Mouse (Mus musculus) thymus, adult 2 months (tissue): ENCODE measurements at regions not wholly inside any gene's neighbourhood (a gene's known extent, or its start where the extent isn't known, plus 50 kb on each side); places are given as distances from the start of the nearest gene placed in this dataset.
A peak's percentile ranks its signal among the peaks of the same experiment; 100 is the strongest.

ENCODE experiments used
- DNase-seq: peaks from one replicate; pipeline ENCODE4 v3.0.0; 2021
- H3K27ac ChIP-seq: fragments of 200-500 bp; 2 replicates; pipeline ENCODE4 v1.5.1; 2012; ENCODE audit warnings: low read length, control low read depth; ENCODE audit not compliant: control insufficient read depth, insufficient read depth
- H3K27me3 ChIP-seq: fragments of 200-500 bp; 2 replicates; pipeline ENCODE4 v1.6.1; 2012; ENCODE audit warnings: mild to moderate bottlenecking, low read length, moderate library complexity, mixed read lengths; ENCODE audit not compliant: control insufficient read depth, insufficient read depth
- H3K36me3 ChIP-seq: fragments of 200-500 bp; 2 replicates; pipeline ENCODE4 v1.6.1; 2012; ENCODE audit warnings: mild to moderate bottlenecking, low read length, moderate library complexity; ENCODE audit not compliant: control insufficient read depth, insufficient read depth
- H3K4me1 ChIP-seq: fragments of 200-500 bp; replicated peaks from 2 replicates; pipeline ENCODE4 v1.6.1; 2012; ENCODE audit warnings: low read length; ENCODE audit not compliant: control insufficient read depth, insufficient read depth
- H3K4me3 ChIP-seq: fragments of 200-500 bp; 2 replicates; pipeline ENCODE4 v1.5.1; 2012; ENCODE audit warnings: mild to moderate bottlenecking, low read length, control low read depth, moderate library complexity; ENCODE audit not compliant: control insufficient read depth, insufficient read depth
- CTCF ChIP-seq: fragments of 200-500 bp; IDR thresholded peaks from 2 replicates; pipeline ENCODE4 v1.5.1; 2012; ENCODE audit warnings: mild to moderate bottlenecking, control low read depth, low read length, moderate library complexity, borderline replicate concordance; ENCODE audit not compliant: control insufficient read depth, poor library complexity, insufficient read depth; ENCODE audit errors: extremely low read depth
- POLR2A ChIP-seq: fragments of 200-500 bp; IDR thresholded peaks from 2 replicates; pipeline ENCODE4 v1.6.1; 2012; ENCODE audit warnings: mild to moderate bottlenecking, low read length, control low read depth, moderate library complexity; ENCODE audit not compliant: control insufficient read depth, poor library complexity, insufficient read depth; ENCODE audit errors: extremely low read depth
- WGBS: fragments of 180-500 bp; shearing (Covaris S2); methylation state at CpG from one replicate; pipeline ENCODE4 v1.1.7; 2018; 5-methylcytosine and 5-hydroxymethylcytosine counted together

- H3K4me3 ChIP-seq = no peak overlapping the region
- H3K27me3 ChIP-seq = no peaks in the 10 kb centered on the region
- H3K4me1 ChIP-seq = peaks cover 28% of the 10 kb centered on the region
- H3K36me3 ChIP-seq = no peaks in the 10 kb centered on the region
- no peak for DNase-seq
- H3K27ac ChIP-seq = no peak overlapping the region
- 96% methylated on average over 7 of the region's 7 CpGs for WGBS
- TF ChIP-seq CTCF (no peak), POLR2A (no peak)
These were observed 58.8 kb upstream of the Fut8 start for GRCm38 (mm10) chr12:77179138-77179537.

- WGBS = 10% methylated on average over 15 of the region's 15 CpGs
- Histone ChIP-seq H3K36me3 (no peaks in the 10 kb centered on the region), H3K4me1 (peaks cover 28% of the 10 kb centered on the region), H3K4me3 (no peak overlapping the region), H3K27me3 (no peaks in the 10 kb centered on the region), H3K27ac (peak overlapping the region; percentile 71)
- TF ChIP-seq POLR2A (0 out of 2 replicates have a peak, but pooled peaks have one; percentile 18), CTCF (no peak)
- peak; percentile 49 for DNase-seq
These were observed 59.9 kb upstream of the Fut8 start for GRCm38 (mm10) chr12:77177811-77178578.

- Histone ChIP-seq H3K27me3 (no peaks in the 10 kb centered on the region), H3K4me3 (no peak overlapping the region), H3K27ac (peak overlapping the region; percentile 71), H3K36me3 (no peaks in the 10 kb centered on the region), H3K4me1 (peaks cover 28% of the 10 kb centered on the region)
- WGBS = 4% methylated on average over 3 of the region's 3 CpGs
- no peak for TF ChIP-seq POLR2A
- no peak for TF ChIP-seq CTCF
- DNase-seq = peak; percentile 70
These were observed 60.6 kb upstream of the Fut8 start for GRCm38 (mm10) chr12:77177303-77177702.

DNA sequence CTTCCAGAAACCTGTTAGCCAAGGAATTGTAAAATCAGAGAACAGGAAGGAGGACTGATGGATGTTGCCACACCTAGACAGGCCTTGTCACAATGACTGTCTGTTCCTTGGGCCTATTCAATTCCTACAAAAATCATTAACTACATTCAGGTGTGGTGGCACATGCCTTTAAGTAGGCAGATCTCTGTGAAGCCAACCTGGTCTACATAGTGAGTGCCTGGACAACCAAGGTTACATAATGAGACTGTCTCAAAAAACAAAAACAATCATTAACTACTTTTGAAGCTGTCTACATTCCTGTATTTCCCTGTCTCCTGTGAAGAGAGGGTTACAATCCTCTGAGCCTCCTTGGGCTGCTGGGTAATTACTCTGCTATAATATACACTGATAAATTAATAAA, 63.9 kb upstream of the Fut8 start:
- H3K4me1 ChIP-seq = peaks cover 23% of the 10 kb centered on the region
- DNase-seq = no peak
- no peak overlapping the region for H3K27ac ChIP-seq
- no peaks in the 10 kb centered on the region for H3K36me3 ChIP-seq
- H3K27me3 ChIP-seq = no peaks in the 10 kb centered on the region
- H3K4me3 ChIP-seq = no peak overlapping the region
- TF ChIP-seq POLR2A (no peak), CTCF (no peak)

- no peak for DNase-seq
- Histone ChIP-seq H3K4me3 (no peak overlapping the region), H3K27me3 (no peaks in the 10 kb centered on the region), H3K36me3 (no peaks in the 10 kb centered on the region), H3K27ac (no peak overlapping the region), H3K4me1 (peaks cover 12% of the 10 kb centered on the region)
- 100% methylated on average over 2 of the region's 2 CpGs for WGBS
- no peak for TF ChIP-seq CTCF
These were observed 65.4 kb upstream of the Fut8 start for GRCm38 (mm10) chr12:77172540-77172939.

GRCm38 (mm10) chr12:77170257-77170656, 67.7 kb upstream of the Fut8 start:
- H3K27me3 ChIP-seq = no peaks in the 10 kb centered on the region
- no peaks in the 10 kb centered on the region for H3K36me3 ChIP-seq
- no peak for TF ChIP-seq CTCF
- TF ChIP-seq POLR2A = no peak
- no peak overlapping the region for H3K4me3 ChIP-seq
- DNase-seq = no peak
- H3K4me1 ChIP-seq = no peaks in the 10 kb centered on the region
- no peak overlapping the region for H3K27ac ChIP-seq
- 96% methylated on average over 5 of the region's 5 CpGs for WGBS

- Histone ChIP-seq H3K27ac (no peak overlapping the region), H3K4me1 (no peaks in the 10 kb centered on the region), H3K36me3 (no peaks in the 10 kb centered on the region), H3K4me3 (no peak overlapping the region), H3K27me3 (no peaks in the 10 kb centered on the region)
- 94% methylated on average over 1 of the region's 1 CpGs for WGBS
- TF ChIP-seq CTCF (no peak), POLR2A (no peak)
- DNase-seq = no peak
These were observed 69.6 kb upstream of the Fut8 start for GRCm38 (mm10) chr12:77168367-77168766.
